In the genomic region with DNA sequence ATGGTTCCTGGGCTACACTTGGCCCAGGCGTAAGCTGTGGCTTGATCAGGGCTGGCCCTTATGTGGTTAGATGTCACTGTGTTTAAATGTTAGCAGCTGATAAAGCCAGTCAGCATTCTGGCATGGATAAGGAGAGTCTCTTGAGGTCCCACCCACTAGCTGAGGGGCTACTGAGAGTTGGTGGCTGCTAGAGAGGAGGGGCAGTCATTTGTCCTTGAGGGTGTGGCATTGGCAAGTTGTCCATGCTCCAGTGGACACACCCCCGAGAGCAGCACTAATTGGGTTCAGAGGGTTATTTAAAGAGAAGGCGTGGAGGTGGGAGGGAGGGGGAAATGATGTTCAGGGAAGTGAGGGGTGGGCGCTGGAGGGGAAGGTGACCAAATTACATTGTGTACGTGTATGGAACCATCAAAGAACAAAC, we compare ENCODE assay signal across 8 mouse cellular contexts. TPM values are rescaled to one million over a fixed set of nuclear protein-coding genes. Genes with fewer than 3 reads are reported as not detected.
A peak's percentile ranks its signal among the peaks of the same experiment; 100 is the strongest.
DNase-seq lines count a peak whose midpoint lies in the region; ATAC-seq lines count a peak whose summit lies in the region.
"Had no signal": no experiment of that assay in that cellular context is flagged by ENCODE, and none has a peak within 500 bp of the region (broad histone marks: within the 10 kb centered on the region; RNA-seq: fewer than 3 reads in every experiment).

No protein-coding gene starts in this region.

- H3K27ac ChIP-seq in kidney, embryonic 16.5 days (ENCODE audit: low read length) = no peak overlapping the region
- H3K27ac ChIP-seq in neural tube, embryonic 15.5 days (replicated peaks) = no peak overlapping the region

- H3K9me3 ChIP-seq in kidney, embryonic 16.5 days (ENCODE audit: low read length) = no peaks in the 10 kb centered on the region
- H3K9me3 ChIP-seq in neural tube, embryonic 15.5 days (replicated peaks) = no peaks in the 10 kb centered on the region

- H3K9ac ChIP-seq in kidney, embryonic 16.5 days (replicated peaks; ENCODE audit: low read length) = no peak overlapping the region
- no peak overlapping the region for H3K9ac ChIP-seq in neural tube, embryonic 15.5 days (replicated peaks)

- H3K36me3 ChIP-seq in kidney, embryonic 16.5 days (ENCODE audit: insufficient read depth, low read length) = no peaks in the 10 kb centered on the region
- H3K36me3 ChIP-seq in neural tube, embryonic 15.5 days = no peaks in the 10 kb centered on the region

- H3K27me3 ChIP-seq in kidney, embryonic 16.5 days (ENCODE audit: insufficient read depth, low read length) = no peaks in the 10 kb centered on the region
- no peaks in the 10 kb centered on the region; the same call in 1 of the 2 replicates for H3K27me3 ChIP-seq in neural tube, embryonic 15.5 days (replicated peaks)

- H3K4me1 ChIP-seq in kidney, embryonic 16.5 days (ENCODE audit: insufficient read depth, low read length) = peaks cover 42% of the 10 kb centered on the region
- H3K4me1 ChIP-seq in neural tube, embryonic 15.5 days = peaks cover 35% of the 10 kb centered on the region

- no peak for DNase-seq in kidney, adult 9 months
- DNase-seq in MEL-GATA-1-ER (ENCODE audit: extremely low read depth, low read depth) = peak; percentile 97
- DNase-seq in c-Kit-positive CD71-positive TER-119-positive erythroid progenitor cells, embryonic 14.5 days (ENCODE audit: low spot score) = peak; percentile 88
- peak; percentile 18 for DNase-seq in lung, postnatal 36 days
- no peak for DNase-seq in layer of hippocampus, adult 9-11 months
- DNase-seq: cerebellum, adult 9-10 months had no signal

- no peak overlapping the region for H3K4me2 ChIP-seq in kidney, embryonic 16.5 days (replicated peaks; ENCODE audit: low read depth, low read length)
- H3K4me2 ChIP-seq in neural tube, embryonic 15.5 days = no peak overlapping the region

- H3K4me3 ChIP-seq in kidney, embryonic 16.5 days (ENCODE audit: low read length) = no peak overlapping the region
- H3K4me3 ChIP-seq in neural tube, embryonic 15.5 days (replicated peaks) = no peak overlapping the region

- ATAC-seq in kidney, embryonic 16.5 days (ENCODE audit: low FRiP score, low TSS enrichment) = peak; percentile 50; the same call in 1 of the 2 replicates
- no peak for ATAC-seq in neural tube, embryonic 15.5 days (ENCODE audit: low FRiP score)

- WGBS in kidney, embryonic 16.5 days = 40% methylated on average over 5 of the region's 5 CpGs
- 35% methylated on average over 5 of the region's 5 CpGs for WGBS in neural tube, embryonic 15.5 days

RNA-seq across cellular contexts. Expression of gene Galnt10, which starts 9.7 kb away (rescaled TPM):
- polyA plus RNA-seq in kidney, embryonic 16.5 days (2015; fragmentation: Nextera tagmentation; extraction: Ambion mirVana) = 23.6 TPM in 2 replicates
- polyA plus RNA-seq in neural tube, embryonic 15.5 days (2015; fragmentation: Nextera tagmentation; extraction: Ambion mirVana) = 11.7 and 12.7 TPM in 2 replicates

Comparison
In these comparisons a context has a peak if more than half of its experiments do, and no peak if none do; other contexts are left out.
1. DNase-seq: peak in MEL-GATA-1-ER (single experiment), c-Kit-positive CD71-positive TER-119-positive erythroid progenitor cells, embryonic 14.5 days (single experiment) and lung, postnatal 36 days (single experiment); none in kidney, adult 9 months (single experiment) and layer of hippocampus, adult 9-11 months (single experiment).